Mouse (Mus musculus) limb, embryonic 11.5 days (tissue): ENCODE data around the gene Zc3h12c. TPM values are rescaled to one million over a fixed set of nuclear protein-coding genes. Genes with fewer than 3 reads are reported as not detected.

ENCODE experiments used
- ATAC-seq: fragments of 200-750 bp; cut with Nextera tagmentation; 2 replicates; pipeline ENCODE4 v1.8.0; 2017; ENCODE audit warnings: low read depth; ENCODE audit not compliant: insufficient number of reproducible peaks, low FRiP score, low TSS enrichment
- DNase-seq: peaks from one replicate; pipeline ENCODE4 v3.0.0-alpha.2; 2015; ENCODE audit warnings: low spot score
- H3K27ac ChIP-seq: fragments of 300-500 bp; sonication (generic); replicated peaks from 2 replicates; pipeline ENCODE4 v1.5.1; 2014; ENCODE audit warnings: low read depth, mild to moderate bottlenecking, low read length
- H3K27me3 ChIP-seq: fragments of 300-500 bp; sonication (generic); 2 replicates; pipeline ENCODE4 v1.6.1; 2014; ENCODE audit warnings: mild to moderate bottlenecking, low read length, mixed read lengths; ENCODE audit not compliant: control insufficient read depth, insufficient read depth
- H3K36me3 ChIP-seq: fragments of 300-500 bp; sonication (generic); 2 replicates; pipeline ENCODE4 v1.6.1; 2014; ENCODE audit warnings: mild to moderate bottlenecking, low read length, moderate library complexity, mixed read lengths; ENCODE audit not compliant: control insufficient read depth, insufficient read depth
- H3K4me1 ChIP-seq: fragments of 300-500 bp; sonication (generic); 2 replicates; pipeline ENCODE4 v1.6.1; 2014; ENCODE audit warnings: low read length, mixed read lengths; ENCODE audit not compliant: control insufficient read depth, insufficient read depth
- H3K4me2 ChIP-seq: fragments of 300-500 bp; sonication (generic); 2 replicates; pipeline ENCODE4 v1.6.1; 2014; ENCODE audit warnings: low read depth, mild to moderate bottlenecking, moderate library complexity; ENCODE audit not compliant: severe bottlenecking
- H3K4me3 ChIP-seq: fragments of 300-500 bp; sonication (generic); 2 replicates; pipeline ENCODE4 v1.5.1; 2014; ENCODE audit warnings: low read depth, low read length
- H3K9ac ChIP-seq: fragments of 300-500 bp; sonication (generic); 2 replicates; pipeline ENCODE4 v1.6.1; 2014; ENCODE audit warnings: mild to moderate bottlenecking, low read length
- H3K9me3 ChIP-seq: fragments of 300-500 bp; sonication (generic); 2 replicates; pipeline ENCODE4 v1.6.1; 2016; ENCODE audit warnings: low read length; ENCODE audit not compliant: control insufficient read depth
- WGBS: fragments of 180-500 bp; shearing (Covaris S2); extraction: QIAGEN DNeasy Blood & Tissue Kit; methylation state at CpG from one replicate; pipeline ENCODE4 v1.1.7; 2014; 5-methylcytosine and 5-hydroxymethylcytosine counted together
- polyA plus RNA-seq: library from polyadenylated mRNA; unstranded; fragments of >200 nt; fragmentation: Nextera tagmentation; extraction: Ambion mirVana; gene quantifications from 2 replicates; pipeline ENCODE4 v1.2.1, GENCODE M21; 2014

The Zc3h12c gene
- polyA plus RNA-seq, 1 experiment from 2014 or later = 4.4 TPM

- 79% methylated on average over 3 of the region's 3 CpGs for WGBS
- no peak for ATAC-seq
Measured at GRCm38 (mm10) chr9:52095666-52096065, 72.7 kb downstream of the Zc3h12c start.

GRCm38 (mm10) chr9:52094471-52094980 lies 73.8 kb downstream of the Zc3h12c start:
- no peak overlapping the region for H3K27ac ChIP-seq
- DNase-seq (no peak), ATAC-seq (no peak)
- 89% methylated on average over 10 of the region's 10 CpGs for WGBS
- no peak overlapping the region for H3K4me3 ChIP-seq
- no peak overlapping the region for H3K9ac ChIP-seq
- H3K9me3 ChIP-seq = no peaks in the 10 kb centered on the region
- H3K4me2 ChIP-seq = no peak overlapping the region
- no peaks in the 10 kb centered on the region for H3K36me3 ChIP-seq
- no peaks in the 10 kb centered on the region for H3K27me3 ChIP-seq
- no peaks in the 10 kb centered on the region for H3K4me1 ChIP-seq

More at GRCm38 (mm10) chr9:52095666-52096065, 72.7 kb downstream of the Zc3h12c start:
- DNase-seq = no peak
- no peak overlapping the region for H3K9ac ChIP-seq
- no peaks in the 10 kb centered on the region for H3K9me3 ChIP-seq
- H3K4me2 ChIP-seq = no peak overlapping the region
- no peaks in the 10 kb centered on the region for H3K27me3 ChIP-seq
- no peak overlapping the region for H3K27ac ChIP-seq
- H3K36me3 ChIP-seq = no peaks in the 10 kb centered on the region
- no peak overlapping the region for H3K4me3 ChIP-seq
- no peaks in the 10 kb centered on the region for H3K4me1 ChIP-seq

GRCm38 (mm10) chr9:52094016-52094415 lies 74.4 kb downstream of the Zc3h12c start:
- Histone ChIP-seq H3K36me3 (no peaks in the 10 kb centered on the region), H3K27ac (no peak overlapping the region), H3K4me3 (no peak overlapping the region), H3K4me2 (no peak overlapping the region), H3K9ac (no peak overlapping the region), H3K9me3 (no peaks in the 10 kb centered on the region), H3K27me3 (no peaks in the 10 kb centered on the region), H3K4me1 (no peaks in the 10 kb centered on the region)
- ATAC-seq = no peak
- no peak for DNase-seq
- WGBS = 86% methylated on average over 5 of the region's 5 CpGs

GRCm38 (mm10) chr9:52093108-52093507 lies 75.3 kb downstream of the Zc3h12c start:
- DNase-seq = no peak
- no peaks in the 10 kb centered on the region for H3K9me3 ChIP-seq
- no peaks in the 10 kb centered on the region for H3K27me3 ChIP-seq
- H3K4me2 ChIP-seq = no peak overlapping the region
- no peak overlapping the region for H3K27ac ChIP-seq
- no peak overlapping the region for H3K9ac ChIP-seq
- H3K4me1 ChIP-seq = no peaks in the 10 kb centered on the region
- WGBS = 71% methylated on average over 8 of the region's 8 CpGs
- no peaks in the 10 kb centered on the region for H3K36me3 ChIP-seq
- ATAC-seq = no peak
- no peak overlapping the region for H3K4me3 ChIP-seq

GRCm38 (mm10) chr9:52092311-52092710 lies 76.1 kb downstream of the Zc3h12c start:
- H3K36me3 ChIP-seq = peaks cover under 1% of the 10 kb centered on the region; the same call in 1 of the 2 replicates
- H3K4me1 ChIP-seq = no peaks in the 10 kb centered on the region
- 93% methylated on average over 5 of the region's 5 CpGs for WGBS
- DNase-seq = no peak
- ATAC-seq = no peak
- no peaks in the 10 kb centered on the region for H3K27me3 ChIP-seq
- H3K9me3 ChIP-seq = no peaks in the 10 kb centered on the region
- H3K4me3 ChIP-seq = no peak overlapping the region
- no peak overlapping the region for H3K27ac ChIP-seq
- H3K9ac ChIP-seq = no peak overlapping the region
- no peak overlapping the region for H3K4me2 ChIP-seq

GRCm38 (mm10) chr9:52091752-52092151 lies 76.6 kb downstream of the Zc3h12c start:
- H3K4me2 ChIP-seq = no peak overlapping the region
- peaks cover 6% of the 10 kb centered on the region; the same call in 1 of the 2 replicates for H3K36me3 ChIP-seq
- H3K9me3 ChIP-seq = no peaks in the 10 kb centered on the region
- H3K4me3 ChIP-seq = no peak overlapping the region
- H3K27me3 ChIP-seq = no peaks in the 10 kb centered on the region
- 93% methylated on average over 9 of the region's 9 CpGs for WGBS
- no peak overlapping the region for H3K9ac ChIP-seq
- DNase-seq = no peak
- ATAC-seq = no peak
- no peaks in the 10 kb centered on the region for H3K4me1 ChIP-seq
- H3K27ac ChIP-seq = no peak overlapping the region

- no peak overlapping the region for H3K4me2 ChIP-seq
- H3K9ac ChIP-seq = no peak overlapping the region
- no peaks in the 10 kb centered on the region for H3K4me1 ChIP-seq
- no peaks in the 10 kb centered on the region for H3K27me3 ChIP-seq
- H3K27ac ChIP-seq = no peak overlapping the region
- DNase-seq = no peak
- H3K4me3 ChIP-seq = no peak overlapping the region
- peaks cover 22% of the 10 kb centered on the region; the same call in 1 of the 2 replicates for H3K36me3 ChIP-seq
- ATAC-seq = no peak
- 95% methylated on average over 4 of the region's 4 CpGs for WGBS
- H3K9me3 ChIP-seq = no peaks in the 10 kb centered on the region
Measured at GRCm38 (mm10) chr9:52082414-52082813, 86.0 kb downstream of the Zc3h12c start.

GRCm38 (mm10) chr9:52081979-52082378 lies 86.4 kb downstream of the Zc3h12c start:
- DNase-seq = no peak
- H3K4me1 ChIP-seq = no peaks in the 10 kb centered on the region
- peaks cover 18% of the 10 kb centered on the region; the same call in 1 of the 2 replicates for H3K36me3 ChIP-seq
- H3K4me2 ChIP-seq = no peak overlapping the region
- H3K4me3 ChIP-seq = no peak overlapping the region
- H3K27me3 ChIP-seq = no peaks in the 10 kb centered on the region
- ATAC-seq = no peak
- H3K27ac ChIP-seq = no peak overlapping the region
- H3K9me3 ChIP-seq = no peaks in the 10 kb centered on the region
- 90% methylated on average over 2 of the region's 2 CpGs for WGBS
- no peak overlapping the region for H3K9ac ChIP-seq

GRCm38 (mm10) chr9:52077692-52078091 lies 90.7 kb downstream of the Zc3h12c start:
- Histone ChIP-seq H3K4me2 (no peak overlapping the region), H3K4me3 (no peak overlapping the region), H3K4me1 (no peaks in the 10 kb centered on the region), H3K27me3 (no peaks in the 10 kb centered on the region), H3K27ac (no peak overlapping the region), H3K9me3 (no peaks in the 10 kb centered on the region), H3K36me3 (peaks cover 18% of the 10 kb centered on the region), H3K9ac (no peak overlapping the region)
- DNase-seq = no peak
- 90% methylated on average over 1 of the region's 1 CpGs for WGBS
- ATAC-seq = no peak
